Mouse (Mus musculus) small intestine, adult 2 months (tissue): ENCODE data around the gene Emc3. TPM values are rescaled to one million over a fixed set of nuclear protein-coding genes. Genes with fewer than 3 reads are reported as not detected.

Source experiments
- H3K27ac ChIP-seq: fragments of 200-500 bp; 2 replicates; pipeline ENCODE4 v1.5.1; 2012; ENCODE audit warnings: low read depth, low read length, control low read depth, inconsistent platforms; ENCODE audit not compliant: insufficient read depth
- H3K27me3 ChIP-seq: fragments of 200-500 bp; 2 replicates; pipeline ENCODE4 v1.6.1; 2012; ENCODE audit warnings: mild to moderate bottlenecking, moderate library complexity, low read length, inconsistent platforms; ENCODE audit not compliant: control insufficient read depth, insufficient read depth
- H3K36me3 ChIP-seq: fragments of 200-500 bp; 2 replicates; pipeline ENCODE4 v1.6.1; 2012; ENCODE audit warnings: mild to moderate bottlenecking, low read length, control low read depth, inconsistent platforms; ENCODE audit not compliant: control insufficient read depth, insufficient read depth
- H3K4me1 ChIP-seq: fragments of 200-500 bp; 2 replicates; pipeline ENCODE4 v1.6.1; 2012; ENCODE audit warnings: low read length, inconsistent platforms, mixed read lengths; ENCODE audit not compliant: control insufficient read depth, insufficient read depth, insufficient read length
- H3K4me3 ChIP-seq: fragments of 200-500 bp; 2 replicates; pipeline ENCODE4 v1.5.1; 2012; ENCODE audit warnings: low read depth, mild to moderate bottlenecking, control low read depth, inconsistent platforms, low read length, moderate library complexity
- CTCF ChIP-seq: fragments of 200-500 bp; IDR thresholded peaks from 2 replicates; pipeline ENCODE4 v1.5.1; 2012; ENCODE audit warnings: low read depth, mild to moderate bottlenecking, control low read depth, inconsistent platforms, low read length, moderate library complexity, mixed read lengths; ENCODE audit not compliant: insufficient replicate concordance, insufficient read length; ENCODE audit errors: extremely low read depth
- POLR2A ChIP-seq: fragments of 200-500 bp; IDR thresholded peaks from 2 replicates; pipeline ENCODE4 v1.6.1; 2012; ENCODE audit warnings: low read depth, mild to moderate bottlenecking, control low read depth, inconsistent platforms, low read length, moderate library complexity
- WGBS: fragments of 180-500 bp; shearing (Covaris S2); methylation state at CpG from one replicate; pipeline ENCODE4 v1.1.7; 2018; 5-methylcytosine and 5-hydroxymethylcytosine counted together
- polyA plus RNA-seq: library from polyadenylated mRNA; depleted of rRNA; stranded (reverse); fragments of >200 nt; gene quantifications from 2 replicates; pipeline ENCODE4 v1.2.3, GENCODE M21; 2012

The Emc3 gene
- polyA plus RNA-seq, 1 experiment, result 19.7 TPM

DNA sequence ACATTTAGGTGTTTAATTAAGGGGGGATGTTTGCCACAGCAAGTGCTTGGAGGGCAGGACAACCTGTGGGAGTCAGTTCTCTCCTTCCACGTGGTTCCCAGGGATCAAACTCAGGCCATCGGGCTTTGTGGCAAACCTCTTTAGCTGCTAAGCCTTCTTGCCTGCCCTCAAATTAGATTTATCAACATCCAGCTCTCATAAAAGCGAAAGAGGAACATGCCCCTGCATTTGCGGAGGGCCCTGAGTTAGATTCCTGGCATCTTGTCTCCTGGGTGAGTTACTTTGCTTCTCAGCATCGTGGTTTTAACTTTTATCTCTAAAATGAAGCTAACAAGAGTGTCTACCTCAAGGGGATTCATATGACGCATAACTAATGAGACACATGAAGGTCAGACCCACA is 32.1 kb downstream of the Emc3 start:
- Histone ChIP-seq H3K4me1 (peaks cover 10% of the 10 kb centered on the region), H3K4me3 (no peak overlapping the region), H3K27me3 (0 out of 2 replicates have a peak, but pooled peaks cover 8% of the 10 kb centered on the region), H3K27ac (no peak overlapping the region), H3K36me3 (no peaks in the 10 kb centered on the region)
- WGBS, result 68% methylated on average over 6 of the region's 6 CpGs
- TF ChIP-seq POLR2A, result no peak
- TF ChIP-seq CTCF, result no peak

DNA sequence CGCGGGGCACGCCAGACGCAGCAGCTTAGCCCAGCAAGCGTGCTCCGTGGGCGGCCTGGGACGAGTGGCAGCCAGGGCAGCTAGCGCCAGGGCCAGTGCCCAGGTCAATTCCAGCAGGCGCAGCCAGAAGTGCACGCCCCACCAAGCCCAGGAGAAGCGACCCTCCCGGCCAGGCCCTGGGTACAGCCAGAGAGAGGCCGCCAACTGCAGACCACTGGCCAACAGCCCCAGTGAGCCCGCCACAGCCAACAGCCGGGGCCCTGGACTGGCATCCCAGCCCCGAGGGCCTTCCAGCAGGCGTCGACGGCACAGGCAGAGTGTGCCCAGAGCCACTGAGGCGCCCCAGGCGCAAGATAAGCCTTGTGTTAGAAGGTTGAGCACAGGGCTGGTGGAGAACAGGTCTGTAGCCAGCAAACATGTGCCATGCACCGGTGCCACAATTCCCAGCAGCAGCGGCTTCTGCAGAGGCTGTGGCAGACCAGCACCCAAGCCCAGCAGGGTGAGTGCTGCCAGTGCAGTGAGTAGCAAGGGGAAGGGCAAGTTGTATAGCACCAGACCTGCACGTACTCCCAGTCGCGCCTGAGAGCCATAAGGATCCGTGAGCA is 36.3 kb downstream of the Emc3 start:
- H3K4me1 ChIP-seq, result peaks cover 13% of the 10 kb centered on the region
- peaks cover 3% of the 10 kb centered on the region; the same call in 1 of the 2 replicates for H3K36me3 ChIP-seq
- TF ChIP-seq POLR2A, result no peak
- TF ChIP-seq CTCF, result no peak
- peak overlapping the region; percentile 64 for H3K4me3 ChIP-seq
- no peaks in the 10 kb centered on the region for H3K27me3 ChIP-seq
- H3K27ac ChIP-seq, result no peak overlapping the region
- WGBS, result 44% methylated on average over 28 of the region's 28 CpGs

DNA sequence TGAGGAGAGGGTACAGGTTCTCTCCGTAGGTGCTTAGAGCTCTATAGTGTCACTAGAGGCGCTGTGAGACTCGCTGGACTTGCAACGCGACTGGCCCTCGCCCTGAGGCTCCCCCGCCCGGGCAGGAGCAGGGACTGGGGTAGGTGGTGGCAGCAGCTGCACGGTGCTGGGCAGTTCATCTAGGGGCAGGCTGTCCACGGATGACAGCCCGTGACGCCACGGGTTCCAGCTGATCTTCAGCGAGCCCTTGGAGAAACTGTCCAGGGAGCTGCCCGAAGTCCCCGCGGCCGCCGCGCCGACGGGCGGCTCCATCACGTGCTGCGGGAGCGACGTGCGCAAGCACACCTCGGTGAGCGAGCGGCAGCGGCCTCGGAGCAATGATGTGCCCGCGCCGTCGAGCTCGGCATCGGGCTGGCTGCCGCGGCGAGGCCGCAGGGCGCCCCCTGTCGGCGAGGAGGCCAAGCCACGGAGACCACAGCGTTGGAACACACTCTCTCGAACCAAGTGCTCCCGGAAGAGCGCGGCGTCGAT is 37.1 kb downstream of the Emc3 start:
- TF ChIP-seq POLR2A, result no peak; the same call in 1 of the 2 replicates
- peak; percentile 76 for TF ChIP-seq CTCF
- under 1% methylated on average over 54 of the region's 54 CpGs for WGBS
- H3K36me3 ChIP-seq, result peaks cover 10% of the 10 kb centered on the region
- H3K4me1 ChIP-seq, result peaks cover 13% of the 10 kb centered on the region
- peak overlapping the region; percentile 64 for H3K4me3 ChIP-seq
- peak overlapping the region; percentile 44 for H3K27ac ChIP-seq
- no peaks in the 10 kb centered on the region for H3K27me3 ChIP-seq

DNA sequence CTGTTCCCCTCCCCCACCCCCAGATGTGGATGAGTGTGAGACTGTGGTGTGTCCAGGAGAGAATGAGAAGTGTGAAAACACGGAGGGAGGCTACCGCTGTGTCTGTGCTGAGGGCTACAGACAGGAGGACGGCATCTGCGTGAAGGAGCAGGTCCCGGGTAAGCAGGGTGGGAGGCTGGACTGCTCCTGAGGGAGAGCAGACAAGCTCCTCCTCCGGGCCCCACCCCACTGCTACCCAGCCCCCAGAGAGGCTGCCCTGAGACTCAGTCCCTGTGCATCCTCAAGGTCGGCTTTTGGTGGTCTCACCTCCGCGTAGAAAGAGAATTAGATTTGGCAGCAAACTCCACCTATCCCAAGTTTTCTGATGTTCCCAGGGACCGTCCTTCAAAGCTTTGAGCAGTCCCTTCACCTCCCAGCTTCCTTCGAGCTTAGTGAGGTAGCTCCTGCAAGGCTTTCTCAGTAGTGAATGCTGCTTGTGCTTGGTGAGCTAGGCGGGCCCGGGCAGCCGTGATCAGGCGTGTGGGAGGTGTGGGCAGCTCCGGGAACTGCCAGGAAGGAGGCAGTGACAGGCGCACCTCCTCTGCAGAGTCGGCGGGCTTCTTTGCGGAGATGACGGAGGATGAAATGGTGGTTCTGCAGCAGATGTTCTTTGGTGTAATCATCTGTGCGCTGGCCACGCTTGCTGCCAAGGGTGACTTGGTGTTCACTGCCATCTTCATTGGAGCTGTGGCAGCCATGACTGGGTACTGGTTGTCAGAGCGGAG is 39.2 kb downstream of the Emc3 start:
- Histone ChIP-seq H3K36me3 (peaks cover 16% of the 10 kb centered on the region), H3K27me3 (no peaks in the 10 kb centered on the region), H3K27ac (no peak overlapping the region), H3K4me3 (no peak overlapping the region), H3K4me1 (peaks cover 20% of the 10 kb centered on the region)
- WGBS, result 86% methylated on average over 24 of the region's 24 CpGs
- TF ChIP-seq POLR2A (no peak), CTCF (no peak)

DNA sequence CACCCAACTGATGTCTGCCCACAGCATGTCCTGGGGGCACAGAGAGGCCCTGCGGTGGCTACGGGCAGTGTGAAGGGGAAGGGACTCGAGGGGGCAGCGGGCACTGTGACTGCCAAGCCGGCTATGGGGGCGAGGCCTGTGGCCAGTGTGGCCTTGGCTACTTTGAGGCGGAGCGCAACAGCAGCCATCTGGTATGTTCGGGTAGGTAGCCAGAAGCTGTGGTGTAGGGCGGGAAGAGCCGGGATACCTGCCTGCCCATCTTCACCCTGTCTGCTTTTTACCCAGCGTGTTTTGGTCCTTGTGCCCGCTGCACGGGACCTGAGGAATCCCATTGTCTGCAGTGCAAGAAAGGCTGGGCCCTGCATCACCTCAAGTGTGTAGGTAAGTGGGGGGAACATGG is 42.0 kb downstream of the Emc3 start:
- Histone ChIP-seq H3K4me3 (no peak overlapping the region), H3K27ac (no peak overlapping the region), H3K27me3 (no peaks in the 10 kb centered on the region), H3K4me1 (peaks cover 13% of the 10 kb centered on the region), H3K36me3 (peaks cover 16% of the 10 kb centered on the region)
- TF ChIP-seq POLR2A (no peak), CTCF (no peak)
- WGBS, result 96% methylated on average over 14 of the region's 14 CpGs

DNA sequence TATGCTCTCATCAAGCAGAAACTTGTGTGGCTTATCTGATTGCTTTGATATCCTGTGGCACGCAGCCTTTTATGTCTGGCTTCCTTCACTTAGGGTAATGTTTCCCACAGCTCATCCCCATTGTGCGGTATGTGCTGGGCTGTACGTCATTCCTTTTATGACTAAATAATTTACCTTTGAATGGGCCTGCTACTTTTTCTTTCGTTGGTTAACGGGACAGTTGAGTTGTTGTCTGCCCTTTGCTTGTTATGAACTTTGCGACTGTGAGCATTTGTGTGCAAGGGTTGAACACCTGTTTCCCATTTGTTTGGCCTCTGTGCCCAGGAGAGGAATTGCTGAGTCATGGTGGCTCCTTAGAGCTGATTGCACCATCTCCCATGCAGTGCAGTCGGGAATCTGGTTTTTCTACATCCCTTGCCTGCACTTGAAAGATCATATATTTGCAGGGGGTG is 44.3 kb downstream of the Emc3 start:
- Histone ChIP-seq H3K27ac (peak overlapping the region; percentile 17; the same call in 1 of the 2 replicates), H3K27me3 (no peaks in the 10 kb centered on the region), H3K36me3 (peaks cover 16% of the 10 kb centered on the region), H3K4me1 (peaks cover 19% of the 10 kb centered on the region), H3K4me3 (no peak overlapping the region)
- TF ChIP-seq POLR2A (no peak), CTCF (no peak)
- 16% methylated on average over 7 of the region's 7 CpGs for WGBS

DNA sequence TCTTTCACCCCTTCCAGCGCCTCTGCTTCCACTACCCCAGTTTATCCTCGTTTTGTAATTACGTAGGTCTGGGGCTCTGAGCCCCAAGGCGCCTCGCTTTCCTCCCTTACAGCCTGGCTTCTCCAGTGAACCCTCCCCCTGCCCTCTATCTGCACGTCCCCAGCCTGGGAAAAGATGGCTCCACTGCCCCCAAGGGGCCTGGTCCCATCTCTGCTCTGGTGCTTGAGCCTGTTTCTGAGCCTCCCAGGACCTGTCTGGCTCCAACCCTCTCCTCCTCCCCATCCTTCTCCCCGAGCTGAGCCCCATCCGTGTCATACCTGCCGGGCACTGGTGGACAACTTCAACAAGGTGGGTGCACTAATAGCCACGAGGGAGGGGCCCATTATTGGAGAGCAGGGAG is 47.7 kb downstream of the Emc3 start:
- Histone ChIP-seq H3K27ac (peak overlapping the region; percentile 35; the same call in 1 of the 2 replicates), H3K4me1 (peaks cover 19% of the 10 kb centered on the region)
- 7% methylated on average over 10 of the region's 10 CpGs for WGBS

More for the DNA sequence above, 47.7 kb downstream of the Emc3 start:
- Histone ChIP-seq H3K27me3 (no peaks in the 10 kb centered on the region), H3K36me3 (peaks cover 30% of the 10 kb centered on the region), H3K4me3 (peak overlapping the region; percentile 67)
- TF ChIP-seq POLR2A (no peak), CTCF (no peak)
